Mouse (Mus musculus): ENCODE measurements around the gene Brd2. TPM values are rescaled to one million over a fixed set of nuclear protein-coding genes. Genes with fewer than 3 reads are reported as not detected.

The Brd2 gene
- polyA plus RNA-seq, 1 experiment = 178 TPM

GRCm38 (mm10) chr17:34124649-34125048, 2.2 kb upstream of the Brd2 start:
- H3K4me1 ChIP-seq (ENCODE audit: control insufficient read depth, insufficient read depth, low read length) = peaks cover 25% of the 10 kb centered on the region
- TF ChIP-seq CTCF (IDR thresholded peaks at IDR 0.05; ENCODE audit: control insufficient read depth, insufficient read depth, insufficient replicate concordance, low read depth, low read length) = no peak
- TF ChIP-seq POLR2A (IDR thresholded peaks at IDR 0.05; ENCODE audit: control insufficient read depth, low read depth, low read length) = no peak
- H3K4me3 ChIP-seq (ENCODE audit: control insufficient read depth, low read depth, low read length) = no peak overlapping the region

GRCm38 (mm10) chr17:34123518-34123917, 1.1 kb upstream of the Brd2 start:
- peak overlapping the region; percentile 61 for H3K4me3 ChIP-seq (ENCODE audit: control insufficient read depth, low read depth, low read length)
- no peak for TF ChIP-seq CTCF (IDR thresholded peaks at IDR 0.05; ENCODE audit: control insufficient read depth, insufficient read depth, insufficient replicate concordance, low read depth, low read length)
- no peak for TF ChIP-seq POLR2A (IDR thresholded peaks at IDR 0.05; ENCODE audit: control insufficient read depth, low read depth, low read length)
- no peaks in the 10 kb centered on the region for H3K36me3 ChIP-seq (ENCODE audit: control insufficient read depth, insufficient read depth, low read length)
- peak overlapping the region; percentile 55 for H3K27ac ChIP-seq (ENCODE audit: control insufficient read depth, insufficient read depth, low read depth, low read length)
- peaks cover 27% of the 10 kb centered on the region for H3K4me1 ChIP-seq (ENCODE audit: control insufficient read depth, insufficient read depth, low read length)
- no peaks in the 10 kb centered on the region for H3K27me3 ChIP-seq (ENCODE audit: control insufficient read depth, insufficient read depth, low read length)

More at GRCm38 (mm10) chr17:34124649-34125048, 2.2 kb upstream of the Brd2 start:
- no peaks in the 10 kb centered on the region for H3K36me3 ChIP-seq (ENCODE audit: control insufficient read depth, insufficient read depth, low read length)
- H3K27me3 ChIP-seq (ENCODE audit: control insufficient read depth, insufficient read depth, low read length) = no peaks in the 10 kb centered on the region
- no peak overlapping the region for H3K27ac ChIP-seq (ENCODE audit: control insufficient read depth, insufficient read depth, low read depth, low read length)

- no peak for TF ChIP-seq POLR2A (IDR thresholded peaks at IDR 0.05; ENCODE audit: control insufficient read depth, low read depth, low read length)
- TF ChIP-seq CTCF (IDR thresholded peaks at IDR 0.05; ENCODE audit: control insufficient read depth, insufficient read depth, insufficient replicate concordance, low read depth, low read length) = no peak
- peaks cover 25% of the 10 kb centered on the region for H3K4me1 ChIP-seq (ENCODE audit: control insufficient read depth, insufficient read depth, low read length)
- peak overlapping the region; percentile 90; the same call in 1 of the 2 replicates for H3K4me3 ChIP-seq (ENCODE audit: control insufficient read depth, low read depth, low read length)
Observed at GRCm38 (mm10) chr17:34123111-34123510, 677 bp upstream of the Brd2 start.

GRCm38 (mm10) chr17:34121879-34122187, 601 bp downstream of the Brd2 start:
- Histone ChIP-seq H3K36me3 (ENCODE audit: control insufficient read depth, insufficient read depth, low read length) (peaks cover 6% of the 10 kb centered on the region), H3K27me3 (ENCODE audit: control insufficient read depth, insufficient read depth, low read length) (no peaks in the 10 kb centered on the region), H3K4me1 (ENCODE audit: control insufficient read depth, insufficient read depth, low read length) (peaks cover 15% of the 10 kb centered on the region), H3K27ac (ENCODE audit: control insufficient read depth, insufficient read depth, low read depth, low read length) (peak overlapping the region; percentile 94), H3K4me3 (ENCODE audit: control insufficient read depth, low read depth, low read length) (peak overlapping the region; percentile 90)
- no peak for TF ChIP-seq POLR2A (IDR thresholded peaks at IDR 0.05; ENCODE audit: control insufficient read depth, low read depth, low read length)
- no peak for TF ChIP-seq CTCF (IDR thresholded peaks at IDR 0.05; ENCODE audit: control insufficient read depth, insufficient read depth, insufficient replicate concordance, low read depth, low read length)

More at GRCm38 (mm10) chr17:34123111-34123510, 677 bp upstream of the Brd2 start:
- Histone ChIP-seq H3K27ac (ENCODE audit: control insufficient read depth, insufficient read depth, low read depth, low read length) (peak overlapping the region; percentile 80), H3K27me3 (ENCODE audit: control insufficient read depth, insufficient read depth, low read length) (no peaks in the 10 kb centered on the region), H3K36me3 (ENCODE audit: control insufficient read depth, insufficient read depth, low read length) (peaks cover 2% of the 10 kb centered on the region)

- TF ChIP-seq POLR2A (IDR thresholded peaks at IDR 0.05; ENCODE audit: control insufficient read depth, low read depth, low read length) (peak; percentile 31), CTCF (IDR thresholded peaks at IDR 0.05; ENCODE audit: control insufficient read depth, insufficient read depth, insufficient replicate concordance, low read depth, low read length) (no peak; the same call in 1 of the 2 replicates)
- peak overlapping the region; percentile 94 for H3K27ac ChIP-seq (ENCODE audit: control insufficient read depth, insufficient read depth, low read depth, low read length)
Observed at GRCm38 (mm10) chr17:34121172-34121878, 1.1 kb downstream of the Brd2 start.

GRCm38 (mm10) chr17:34120814-34121171, 1.6 kb downstream of the Brd2 start:
- peaks cover 8% of the 10 kb centered on the region for H3K36me3 ChIP-seq (ENCODE audit: control insufficient read depth, insufficient read depth, low read length)
- peak overlapping the region; percentile 98 for H3K27ac ChIP-seq (ENCODE audit: control insufficient read depth, insufficient read depth, low read depth, low read length)
- no peaks in the 10 kb centered on the region for H3K27me3 ChIP-seq (ENCODE audit: control insufficient read depth, insufficient read depth, low read length)
- H3K4me3 ChIP-seq (ENCODE audit: control insufficient read depth, low read depth, low read length) = peak overlapping the region; percentile 96
- peaks cover 14% of the 10 kb centered on the region for H3K4me1 ChIP-seq (ENCODE audit: control insufficient read depth, insufficient read depth, low read length)
- no peak for TF ChIP-seq CTCF (IDR thresholded peaks at IDR 0.05; ENCODE audit: control insufficient read depth, insufficient read depth, insufficient replicate concordance, low read depth, low read length)
- TF ChIP-seq POLR2A (IDR thresholded peaks at IDR 0.05; ENCODE audit: control insufficient read depth, low read depth, low read length) = no peak

More at GRCm38 (mm10) chr17:34121172-34121878, 1.1 kb downstream of the Brd2 start:
- peak overlapping the region; percentile 90 for H3K4me3 ChIP-seq (ENCODE audit: control insufficient read depth, low read depth, low read length)
- H3K4me1 ChIP-seq (ENCODE audit: control insufficient read depth, insufficient read depth, low read length) = peaks cover 14% of the 10 kb centered on the region
- H3K27me3 ChIP-seq (ENCODE audit: control insufficient read depth, insufficient read depth, low read length) = no peaks in the 10 kb centered on the region
- peaks cover 8% of the 10 kb centered on the region for H3K36me3 ChIP-seq (ENCODE audit: control insufficient read depth, insufficient read depth, low read length)

- Histone ChIP-seq H3K4me3 (ENCODE audit: control insufficient read depth, low read depth, low read length) (peak overlapping the region; percentile 96), H3K27me3 (ENCODE audit: control insufficient read depth, insufficient read depth, low read length) (no peaks in the 10 kb centered on the region), H3K4me1 (ENCODE audit: control insufficient read depth, insufficient read depth, low read length) (peaks cover 14% of the 10 kb centered on the region), H3K36me3 (ENCODE audit: control insufficient read depth, insufficient read depth, low read length) (peaks cover 12% of the 10 kb centered on the region), H3K27ac (ENCODE audit: control insufficient read depth, insufficient read depth, low read depth, low read length) (peak overlapping the region; percentile 98)
- TF ChIP-seq POLR2A (IDR thresholded peaks at IDR 0.05; ENCODE audit: control insufficient read depth, low read depth, low read length) = peak; percentile 48
- TF ChIP-seq CTCF (IDR thresholded peaks at IDR 0.05; ENCODE audit: control insufficient read depth, insufficient read depth, insufficient replicate concordance, low read depth, low read length) = no peak
Observed at GRCm38 (mm10) chr17:34120180-34120723, 2.2 kb downstream of the Brd2 start.

Measured in testis, adult 2 months (tissue).